ENCODE assay signal across 11 mouse cellular contexts in the genomic region with DNA sequence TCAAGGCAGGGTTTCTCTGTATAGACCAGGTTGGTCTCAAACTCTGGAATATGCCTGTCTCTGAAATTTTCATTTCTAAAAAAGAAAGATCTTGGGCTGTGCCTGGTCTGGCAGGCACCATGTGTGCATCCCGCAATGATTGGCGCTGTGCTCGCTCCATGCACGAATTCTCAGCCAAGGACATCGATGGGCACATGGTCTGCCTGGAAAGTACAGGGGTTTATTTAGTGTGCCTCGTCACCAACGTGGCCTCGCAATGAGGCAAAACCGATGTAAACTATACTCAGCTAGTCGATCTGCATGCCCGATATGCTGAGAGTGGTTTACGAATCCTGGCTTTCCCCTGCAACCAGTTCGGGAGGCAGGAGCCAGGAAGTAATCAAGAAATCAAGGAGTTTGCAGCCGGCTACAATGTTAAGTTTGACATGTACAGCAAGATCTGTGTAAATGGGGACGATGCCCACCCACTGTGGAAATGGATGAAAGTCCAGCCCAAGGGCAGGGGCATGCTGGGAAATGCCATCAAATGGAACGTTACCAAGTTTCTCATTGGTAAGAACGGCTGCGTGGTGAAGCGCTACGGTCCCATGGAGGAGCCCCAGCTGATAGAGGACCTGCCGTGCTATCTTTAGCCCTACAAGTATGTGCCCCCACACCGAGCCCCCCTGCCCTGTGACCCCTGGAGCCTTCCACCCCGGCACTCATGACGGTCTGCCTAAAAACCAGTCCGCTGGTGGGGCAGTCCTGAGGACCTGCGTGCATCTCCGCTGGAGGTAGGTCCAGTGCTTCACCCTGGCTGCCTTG. TPM values are rescaled to one million over a fixed set of nuclear protein-coding genes. Genes with fewer than 3 reads are reported as not detected.
DNase-seq lines count a peak whose midpoint lies in the region; ATAC-seq and TF ChIP-seq lines count a peak whose summit lies in the region.
"Had no signal": no experiment of that assay in that cellular context is flagged by ENCODE, and none has a peak within 500 bp of the region (broad histone marks: within the 10 kb centered on the region; RNA-seq: fewer than 3 reads in every experiment).

No protein-coding gene starts in this region.

- peaks cover 20% of the 10 kb centered on the region; the same call in 1 of the 2 replicates for H3K4me1 ChIP-seq in heart, postnatal 0 days (ENCODE audit: control insufficient read depth, insufficient read depth)
- peaks cover 10% of the 10 kb centered on the region; the same call in 1 of the 2 replicates for H3K4me1 ChIP-seq in kidney, embryonic 16.5 days (ENCODE audit: insufficient read depth, low read length)

- H3K9ac ChIP-seq in heart, postnatal 0 days (replicated peaks; ENCODE audit: low read depth, low read length): 0 out of 2 replicates have a peak overlapping the region, but pooled peaks have one; percentile 30
- no peak overlapping the region for H3K9ac ChIP-seq in kidney, embryonic 16.5 days (replicated peaks; ENCODE audit: low read length)
- H3K9ac ChIP-seq: intestine, embryonic 15.5 days had no signal

- peaks cover 33% of the 10 kb centered on the region for H3K36me3 ChIP-seq in heart, postnatal 0 days (replicated peaks; ENCODE audit: control insufficient read depth, insufficient read depth, low read length)
- peaks cover 34% of the 10 kb centered on the region for H3K36me3 ChIP-seq in kidney, embryonic 16.5 days (ENCODE audit: insufficient read depth, low read length)

- no peak for TF ChIP-seq EP300 in heart, postnatal 0 days (IDR thresholded peaks at IDR 0.05; ENCODE audit: low read depth)

- H3K9me3 ChIP-seq in heart, postnatal 0 days (replicated peaks; ENCODE audit: control insufficient read depth, low read length): no peaks in the 10 kb centered on the region
- H3K9me3 ChIP-seq in kidney, embryonic 16.5 days (ENCODE audit: low read length): no peaks in the 10 kb centered on the region
- H3K9me3 ChIP-seq: intestine, embryonic 15.5 days had no signal

- no peaks in the 10 kb centered on the region for H3K27me3 ChIP-seq in heart, postnatal 0 days (ENCODE audit: control insufficient read depth, insufficient read depth, low read length)
- no peaks in the 10 kb centered on the region for H3K27me3 ChIP-seq in kidney, embryonic 16.5 days (ENCODE audit: insufficient read depth, low read length)
- H3K27me3 ChIP-seq: intestine, embryonic 15.5 days had no signal

- H3K4me3 ChIP-seq in heart, postnatal 0 days (ENCODE audit: low read depth, low read length): peak overlapping the region; percentile 42
- H3K4me3 ChIP-seq in kidney, embryonic 16.5 days (ENCODE audit: low read length): no peak overlapping the region
- H3K4me3 ChIP-seq: intestine, embryonic 15.5 days had no signal

- no peak for TF ChIP-seq CTCF in heart, postnatal 0 days (IDR thresholded peaks at IDR 0.05; ENCODE audit: low read depth)

- peak; percentile 44 for DNase-seq in cerebellum, adult 11-12 months
- no peak for DNase-seq in cerebellum, postnatal 4 days (ENCODE audit: low spot score in 2 of 2)
- DNase-seq in adrenal gland, postnatal 10 days: peak; percentile 63
- DNase-seq in cerebellum, postnatal 25 days: peak; percentile 60
- peak; percentile 39 for DNase-seq in heart, postnatal 0 days (ENCODE audit: low spot score)
- DNase-seq in urinary bladder, postnatal 25 days (ENCODE audit: low spot score): no peak
- DNase-seq: gastrocnemius, postnatal 10 days; liver had no signal

- peak overlapping the region; percentile 59 for H3K4me2 ChIP-seq in heart, postnatal 0 days (ENCODE audit: low read depth, low read length)
- no peak overlapping the region for H3K4me2 ChIP-seq in kidney, embryonic 16.5 days (replicated peaks; ENCODE audit: low read depth, low read length)
- H3K4me2 ChIP-seq: intestine, embryonic 15.5 days had no signal

- WGBS in heart, postnatal 0 days: 36% methylated on average over 27 of the region's 27 CpGs
- WGBS in kidney, embryonic 16.5 days: 84% methylated on average over 27 of the region's 27 CpGs

- H3K27ac ChIP-seq in heart, postnatal 0 days (ENCODE audit: low read depth): peak overlapping the region; percentile 66
- no peak overlapping the region for H3K27ac ChIP-seq in kidney, embryonic 16.5 days (ENCODE audit: low read length)
- H3K27ac ChIP-seq: intestine, embryonic 15.5 days had no signal

- ATAC-seq in heart, postnatal 0 days (ENCODE audit: insufficient read depth, low read depth): peak; percentile 87
- no peak; the same call in 1 of the 2 replicates for ATAC-seq in kidney, embryonic 16.5 days (ENCODE audit: low FRiP score, low TSS enrichment)
- no peak for ATAC-seq in activated CD4-positive, CD25-positive, alpha-beta regulatory T cell, adult 4 months
- ATAC-seq: intestine, embryonic 15.5 days had no signal

RNA-seq across cellular contexts. Expression of gene Hnrnpll, which starts 8.0 kb away (rescaled TPM):
- total RNA-seq in adrenal gland, postnatal 10 days (2021): 10 to 100 TPM; 45.4 to 57.6 TPM
- total RNA-seq in heart, postnatal 0 days (2014; rRNA removed; ENCODE audit: low replicate concordance): 36.8 and 37.5 TPM in 2 replicates
- polyA plus RNA-seq in heart, postnatal 0 days (2015; fragmentation: Nextera tagmentation; extraction: Ambion mirVana): 19.0 TPM in 2 replicates
- polyA plus RNA-seq in kidney, embryonic 16.5 days (2015; fragmentation: Nextera tagmentation; extraction: Ambion mirVana): 56.9 and 59.2 TPM in 2 replicates
- 10 to 100 TPM; 22.2 to 32.4 TPM for polyA plus RNA-seq in activated CD4-positive, CD25-positive, alpha-beta regulatory T cell, adult 4 months (2017; shearing (Covaris generic))

Comparison
In these comparisons a context has a peak if more than half of its experiments do, and no peak if none do; other contexts are left out.
1. DNase-seq: peak in cerebellum, adult 11-12 months (single experiment), adrenal gland, postnatal 10 days (single experiment), cerebellum, postnatal 25 days (2 of 2) and heart, postnatal 0 days (single experiment); none in cerebellum, postnatal 4 days (0 of 2) and urinary bladder, postnatal 25 days (single experiment).